Mouse (Mus musculus) MEL (cell line): ENCODE data around the gene Gpatch2. TPM values are rescaled to one million over a fixed set of nuclear protein-coding genes. Genes with fewer than 3 reads are reported as not detected.

Source experiments
- DNase-seq: peaks from one replicate; pipeline ENCODE4 v3.0.0; 2011; ENCODE audit warnings: low read depth, low spot score
- H3K27ac ChIP-seq: 2 replicates; pipeline ENCODE4 v1.5.1; 2012; ENCODE audit warnings: low read depth, mild to moderate bottlenecking, control low read depth, low read length, moderate library complexity; ENCODE audit not compliant: control insufficient read depth
- H3K27me3 ChIP-seq, 2 experiments: fragments of 150-350 bp in 1 of 2; sonication (generic) in 1 of 2; 2 replicates each; pipeline ENCODE4 v1.6.1; 2012; ENCODE audit warnings: low read length in 2 of 2, mild to moderate bottlenecking in 2 of 2, improper control_type of control experiment in 1 of 2, moderate library complexity in 1 of 2; ENCODE audit not compliant: insufficient read depth in 2 of 2, control insufficient read depth in 1 of 2
- H3K36me3 ChIP-seq, 2 experiments: 2 replicates each; pipeline ENCODE4 v1.6.1; 2012 to 2014; ENCODE audit warnings: low read length in 2 of 2, improper control_type of control experiment in 1 of 2, inconsistent platforms in 1 of 2, mild to moderate bottlenecking in 1 of 2; ENCODE audit not compliant: insufficient read depth in 2 of 2, control insufficient read depth in 1 of 2
- H3K4me1 ChIP-seq, 2 experiments: fragments of 150-350 bp in 1 of 2; sonication (generic) in 1 of 2; 2 replicates each; pipeline ENCODE4 v1.6.1; 2012; ENCODE audit warnings: low read length in 2 of 2, improper control_type of control experiment in 1 of 2, mild to moderate bottlenecking in 1 of 2; ENCODE audit not compliant: insufficient read depth in 2 of 2, control insufficient read depth in 1 of 2
- H3K4me3 ChIP-seq, 2 experiments: fragments of 150-350 bp in 1 of 2; sonication (generic) in 1 of 2; 2 replicates each; pipeline ENCODE4 v1.5.1; 2012; ENCODE audit warnings: low read depth in 2 of 2, low read length in 2 of 2, mild to moderate bottlenecking in 2 of 2, moderate library complexity in 2 of 2, control low read depth in 1 of 2, improper control_type of control experiment in 1 of 2; ENCODE audit not compliant: control insufficient read depth in 1 of 2, insufficient read depth in 1 of 2
- H3K79me2 ChIP-seq: 2 replicates; pipeline ENCODE4 v1.6.1; 2012; ENCODE audit warnings: mild to moderate bottlenecking, low read length, moderate library complexity; ENCODE audit not compliant: control insufficient read depth, poor library complexity, insufficient read depth
- H3K9ac ChIP-seq: 2 replicates; pipeline ENCODE4 v1.6.1; 2012; ENCODE audit warnings: low read depth, mild to moderate bottlenecking, control low read depth, low read length, moderate library complexity; ENCODE audit not compliant: control insufficient read depth, poor library complexity, severe bottlenecking
- H3K9me3 ChIP-seq: fragments of 150-350 bp; sonication (generic); replicated peaks from 2 replicates; pipeline ENCODE4 v1.6.1; 2012; ENCODE audit warnings: mild to moderate bottlenecking, low read length, improper control_type of control experiment, moderate library complexity; ENCODE audit not compliant: insufficient read depth
- BHLHE40 ChIP-seq: IDR thresholded peaks from 2 replicates; pipeline ENCODE4 v1.6.1; 2012; ENCODE audit warnings: low read depth, mild to moderate bottlenecking, inconsistent platforms, low read length, improper control_type of control experiment, borderline replicate concordance
- CHD1 ChIP-seq: IDR thresholded peaks from 2 replicates; pipeline ENCODE4 v1.6.1; 2012; ENCODE audit warnings: low read depth, mild to moderate bottlenecking, inconsistent platforms, low read length, improper control_type of control experiment
- CHD2 ChIP-seq: IDR thresholded peaks from 2 replicates; pipeline ENCODE4 v1.6.1; 2011; ENCODE audit warnings: low read length, improper control_type of control experiment
- CTCF ChIP-seq, 3 experiments: IDR thresholded peaks in 2 of 3; conservative IDR thresholded peaks in 1 of 3; 2 replicates each; pipeline ENCODE4 v1.5.1; 2011 to 2012; ENCODE audit warnings: low read length in 3 of 3, low read depth in 2 of 3, mild to moderate bottlenecking in 2 of 3, improper control_type of control experiment in 1 of 3, inconsistent platforms in 1 of 3, mixed read lengths in 1 of 3, moderate library complexity in 1 of 3; ENCODE audit not compliant: control insufficient read depth in 1 of 3, insufficient read depth in 1 of 3, poor library complexity in 1 of 3, severe bottlenecking in 1 of 3
- E2F4 ChIP-seq: IDR thresholded peaks from 2 replicates; pipeline ENCODE4 v1.6.1; 2011; ENCODE audit warnings: low read depth, low read length, improper control_type of control experiment, borderline replicate concordance
- ELF1 ChIP-seq: IDR thresholded peaks from 2 replicates; pipeline ENCODE4 v1.6.1; 2014; ENCODE audit warnings: low read depth, mild to moderate bottlenecking, inconsistent platforms, low read length, improper control_type of control experiment, moderate library complexity
- GATA1 ChIP-seq: IDR thresholded peaks from 2 replicates; pipeline ENCODE4 v1.6.1; 2011; ENCODE audit warnings: low read depth, low read length, improper control_type of control experiment
- JUND ChIP-seq: IDR thresholded peaks from 2 replicates; pipeline ENCODE4 v1.6.1; 2011; ENCODE audit warnings: low read depth, mild to moderate bottlenecking, improper control_type of control experiment, low read length
- MAFK ChIP-seq: IDR thresholded peaks from 2 replicates; pipeline ENCODE4 v1.6.1; 2011; ENCODE audit warnings: low read depth, mild to moderate bottlenecking, low read length, improper control_type of control experiment, borderline replicate concordance
- MAX ChIP-seq: IDR thresholded peaks from 2 replicates; pipeline ENCODE4 v1.6.1; 2011; ENCODE audit warnings: low read length, improper control_type of control experiment
- MEF2A ChIP-seq: IDR thresholded peaks from 2 replicates; pipeline ENCODE4 v1.6.1; 2014; ENCODE audit warnings: low read depth, mild to moderate bottlenecking, inconsistent platforms, low read length, improper control_type of control experiment; ENCODE audit not compliant: poor library complexity, insufficient replicate concordance, severe bottlenecking; ENCODE audit errors: extremely low read depth
- NELFE ChIP-seq: IDR thresholded peaks from 2 replicates; pipeline ENCODE4 v1.6.1; 2011; ENCODE audit warnings: low read depth, low read length, improper control_type of control experiment
- POLR2A ChIP-seq, 2 experiments: IDR thresholded peaks; 2 replicates each; pipeline ENCODE4 v1.6.1; 2011 to 2012; ENCODE audit warnings: low read length in 2 of 2, mild to moderate bottlenecking in 2 of 2, control low read depth in 1 of 2, improper control_type of control experiment in 1 of 2, low read depth in 1 of 2, moderate library complexity in 1 of 2; ENCODE audit not compliant: control insufficient read depth in 1 of 2, insufficient read depth in 1 of 2, poor library complexity in 1 of 2
- SIN3A ChIP-seq: IDR thresholded peaks from 2 replicates; pipeline ENCODE4 v1.6.1; 2012; ENCODE audit warnings: low read length, improper control_type of control experiment, inconsistent platforms
- SMC3 ChIP-seq: IDR thresholded peaks from 2 replicates; pipeline ENCODE4 v1.6.1; 2011; ENCODE audit warnings: low read depth, low read length, improper control_type of control experiment
- TAL1 ChIP-seq: IDR thresholded peaks from 2 replicates; pipeline ENCODE4 v1.6.1; 2012; ENCODE audit warnings: mild to moderate bottlenecking, inconsistent platforms, low read length, moderate library complexity, mixed read lengths
- USF1 ChIP-seq: IDR thresholded peaks from 2 replicates; pipeline ENCODE4 v1.6.1; 2014; ENCODE audit warnings: low read depth, mild to moderate bottlenecking, inconsistent platforms, low read length, improper control_type of control experiment, moderate library complexity
- USF2 ChIP-seq, 2 experiments: IDR thresholded peaks; 2 replicates each; pipeline ENCODE4 v1.6.1; 2011 to 2012; ENCODE audit warnings: improper control_type of control experiment in 2 of 2, low read length in 2 of 2, borderline replicate concordance in 1 of 2, inconsistent platforms in 1 of 2, low read depth in 1 of 2, mild to moderate bottlenecking in 1 of 2; ENCODE audit not compliant: insufficient read depth in 1 of 2
- polyA plus RNA-seq, 2 experiments: library from polyadenylated mRNA; stranded (reverse) in 1 of 2; unstranded in 1 of 2; fragments of >175 nt in 1 of 2; fragments of >200 nt in 1 of 2; gene quantifications; 2 replicates each; pipeline versions ENCODE4 v1.2.1 to v1.2.4; 2012; ENCODE audit warnings: low replicate concordance in 2 of 2, low read depth in 1 of 2; ENCODE audit not compliant: insufficient read length in 2 of 2, insufficient read depth in 1 of 2, missing spikeins in 1 of 2
- total RNA-seq: library from RNA; depleted of rRNA; stranded (reverse); fragments of 300-350 nt; gene quantifications from 2 replicates; pipeline ENCODE4 v1.2.3, GENCODE M21; 2012

Gpatch2 gene
- total and polyA plus RNA-seq, 3 experiments = 14.5 to 15.3 TPM; not detected in 1

GRCm38 (mm10) chr1:187291480-187292394, 76.4 kb downstream of the Gpatch2 start:
- no peak overlapping the region for H3K4me3 ChIP-seq
- H3K4me1 ChIP-seq = peaks cover 2 to 11% of the 10 kb centered on the region in 2 experiments; a peak in 2 of 4 replicates
- DNase-seq = no peak

DNA sequence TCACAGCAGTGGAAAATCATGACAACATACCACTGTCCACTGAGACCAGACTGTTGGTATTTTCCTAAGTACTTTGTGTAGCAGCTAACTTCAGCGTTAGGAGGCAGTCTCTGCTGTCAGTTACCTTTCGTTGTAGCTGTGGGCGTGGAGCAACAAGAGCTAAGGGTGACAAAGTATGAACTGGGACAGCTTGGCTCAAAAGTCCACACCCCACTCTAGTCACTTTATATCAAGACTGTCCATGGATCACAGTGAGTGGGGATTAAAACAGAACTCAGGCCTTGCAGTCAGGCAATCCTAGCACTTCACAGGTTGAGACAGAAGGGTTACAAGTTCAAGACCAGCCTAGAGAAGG, 77.1 kb downstream of the Gpatch2 start:
- Histone ChIP-seq H3K4me3 (no peak overlapping the region), H3K27me3 (no peaks in the 10 kb centered on the region), H3K9me3 (no peaks in the 10 kb centered on the region), H3K9ac (no peak overlapping the region), H3K79me2 (no peaks in the 10 kb centered on the region), H3K27ac (no peak overlapping the region), H3K36me3 (peaks cover 0 to 6% of the 10 kb centered on the region in 2 experiments; a peak in 2 of 4 replicates), H3K4me1 (peaks cover 2 to 11% of the 10 kb centered on the region in 2 experiments; a peak in 2 of 4 replicates)
- no peak for DNase-seq
- TF ChIP-seq SMC3 (no peak), SIN3A (no peak), MAX (no peak), CHD1 (no peak), NELFE (no peak), USF1 (no peak), BHLHE40 (no peak), CTCF (IDR thresholded peaks at IDR 0.05 in 2 of 3, conservative IDR thresholded peaks at IDR 0.05 in 1 of 3; ENCODE audit: control insufficient read depth in 1 of 3, insufficient read depth in 1 of 3, low read depth in 2 of 3, low read length in 3 of 3, poor library complexity in 1 of 3, severe bottlenecking in 1 of 3) (no peak)

More at GRCm38 (mm10) chr1:187291480-187292394, 76.4 kb downstream of the Gpatch2 start:
- no peaks in the 10 kb centered on the region for H3K9me3 ChIP-seq
- no peak overlapping the region for H3K9ac ChIP-seq
- no peaks in the 10 kb centered on the region for H3K79me2 ChIP-seq
- H3K27ac ChIP-seq = no peak overlapping the region
- peaks cover 0 to 6% of the 10 kb centered on the region in 2 experiments; a peak in 2 of 4 replicates for H3K36me3 ChIP-seq
- H3K27me3 ChIP-seq = no peaks in the 10 kb centered on the region
- TF ChIP-seq E2F4 = no peak
- no peak for TF ChIP-seq JUND
- TF ChIP-seq BHLHE40 = no peak
- no peak for TF ChIP-seq POLR2A (IDR thresholded peaks at IDR 0.05; ENCODE audit: control insufficient read depth in 1 of 2, insufficient read depth in 1 of 2, low read depth in 1 of 2, low read length in 2 of 2, poor library complexity in 1 of 2)
- TF ChIP-seq CHD2 = no peak
- TF ChIP-seq CHD1 = no peak
- TF ChIP-seq GATA1 = no peak
- TF ChIP-seq TAL1 = no peak
- no peak for TF ChIP-seq MEF2A
- TF ChIP-seq MAX = no peak
- no peak for TF ChIP-seq SIN3A
- no peak for TF ChIP-seq MAFK
- TF ChIP-seq USF2 (IDR thresholded peaks at IDR 0.05; ENCODE audit: borderline replicate concordance in 1 of 2, insufficient read depth in 1 of 2, low read depth in 1 of 2, low read length in 2 of 2) = no peak
- no peak for TF ChIP-seq ELF1
